Mouse (Mus musculus): ENCODE measurements around the gene Defb6. TPM values are rescaled to one million over a fixed set of nuclear protein-coding genes. Genes with fewer than 3 reads are reported as not detected.

Defb6 gene
- polyA plus RNA-seq (2014; fragmentation: Illumina TruSeq; extraction: RNeasy Lipid Tissue Mini Kit (QIAGEN cat#74804); ENCODE audit: low read depth, low replicate concordance), result not detected

DNA sequence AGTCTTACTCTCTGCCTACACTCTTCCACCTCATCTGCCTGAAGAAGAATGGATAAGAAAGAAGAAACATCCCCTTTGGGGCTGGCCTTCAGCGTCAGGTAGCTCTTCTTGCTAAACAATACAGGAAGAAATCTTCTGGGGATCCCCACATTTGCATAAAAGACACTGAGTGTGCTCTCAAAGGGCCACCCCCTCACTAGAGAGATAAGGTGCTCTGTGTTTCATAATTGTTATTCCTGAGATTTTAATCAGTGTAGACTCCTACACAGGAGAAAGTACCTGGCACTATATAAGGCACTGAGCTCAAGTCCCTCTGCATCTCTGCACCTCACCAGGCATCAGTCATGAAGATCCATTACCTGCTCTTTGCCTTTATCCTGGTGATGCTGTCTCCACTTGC is at the start of gene Defb6:
Gene Defb6 (plus strand): TSS at position 318 of the 400 bp plus-strand sequence.

DNA sequence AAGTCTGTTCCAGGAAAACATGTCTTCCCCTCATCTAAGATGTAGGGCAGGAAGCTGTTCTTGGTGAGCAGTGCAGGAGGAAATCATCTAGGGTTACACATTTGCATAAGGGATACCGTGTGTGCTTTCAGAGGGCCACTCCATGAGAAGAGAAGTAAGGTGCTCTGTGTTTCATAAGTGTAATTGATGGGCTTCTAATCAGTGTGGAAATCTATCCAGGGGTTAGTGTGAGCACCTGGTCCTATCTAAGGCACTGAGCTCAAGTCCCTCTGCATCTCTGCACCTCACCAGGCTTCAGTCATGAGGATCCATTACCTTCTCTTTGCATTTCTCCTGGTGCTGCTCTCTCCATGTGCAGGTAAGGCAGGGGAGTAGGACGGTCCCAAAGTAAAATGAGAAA is 14.3 kb downstream of the Defb6 start, which contains the start of gene Defb46:
Gene Defb46 (plus strand): TSS at position 301 of the 400 bp plus-strand sequence.

DNA sequence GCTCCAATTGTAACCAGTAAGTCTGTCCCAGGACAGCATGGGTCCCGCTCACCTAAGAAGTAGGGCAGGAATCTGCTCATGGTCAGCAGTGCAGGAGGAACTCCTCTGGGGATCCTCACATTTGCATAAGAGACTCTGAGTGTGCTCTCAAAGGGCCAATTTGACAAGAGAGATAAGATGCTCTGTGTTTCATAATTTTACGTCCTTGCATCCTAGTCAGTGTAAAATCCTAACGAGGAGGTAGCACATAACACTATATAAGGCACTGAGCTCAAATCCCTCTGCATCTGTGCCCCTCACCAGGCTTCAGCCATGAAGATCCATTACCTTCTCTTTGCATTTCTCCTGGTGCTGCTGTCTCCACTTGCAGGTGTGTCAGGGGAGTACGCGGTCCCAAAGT is 22.0 kb downstream of the Defb6 start, which contains the start of gene Defb5:
Gene Defb5 (plus strand): TSS at position 301 of the 400 bp plus-strand sequence.

Other genes with a start within 250 kb of the Defb6 start
- gene Defb40, start 247.2 kb upstream of the Defb6 start, polyA plus RNA-seq (2014; fragmentation: Illumina TruSeq; extraction: RNeasy Lipid Tissue Mini Kit (QIAGEN cat#74804); ENCODE audit: low read depth, low replicate concordance), result not detected
- gene Defb37, start 234.4 kb upstream of the Defb6 start, polyA plus RNA-seq (2014; fragmentation: Illumina TruSeq; extraction: RNeasy Lipid Tissue Mini Kit (QIAGEN cat#74804); ENCODE audit: low read depth, low replicate concordance), result not detected
- not detected for gene Defb38, start 198.9 kb upstream of the Defb6 start, polyA plus RNA-seq (2014; fragmentation: Illumina TruSeq; extraction: RNeasy Lipid Tissue Mini Kit (QIAGEN cat#74804); ENCODE audit: low read depth, low replicate concordance)
- not detected for gene Defb39, start 160.7 kb upstream of the Defb6 start, polyA plus RNA-seq (2014; fragmentation: Illumina TruSeq; extraction: RNeasy Lipid Tissue Mini Kit (QIAGEN cat#74804); ENCODE audit: low read depth, low replicate concordance)
- not detected for gene Defb12, start 110.6 kb upstream of the Defb6 start, polyA plus RNA-seq (2014; fragmentation: Illumina TruSeq; extraction: RNeasy Lipid Tissue Mini Kit (QIAGEN cat#74804); ENCODE audit: low read depth, low replicate concordance)
- not detected for gene Defb34, start 101.7 kb upstream of the Defb6 start, polyA plus RNA-seq (2014; fragmentation: Illumina TruSeq; extraction: RNeasy Lipid Tissue Mini Kit (QIAGEN cat#74804); ENCODE audit: low read depth, low replicate concordance)
- gene Gm45826, start 84.7 kb upstream of the Defb6 start, polyA plus RNA-seq (2014; fragmentation: Illumina TruSeq; extraction: RNeasy Lipid Tissue Mini Kit (QIAGEN cat#74804); ENCODE audit: low read depth, low replicate concordance), result not detected
- not detected for gene Defb14, start 31.1 kb upstream of the Defb6 start, polyA plus RNA-seq (2014; fragmentation: Illumina TruSeq; extraction: RNeasy Lipid Tissue Mini Kit (QIAGEN cat#74804); ENCODE audit: low read depth, low replicate concordance)
- gene Defb4, start 26.8 kb upstream of the Defb6 start, polyA plus RNA-seq (2014; fragmentation: Illumina TruSeq; extraction: RNeasy Lipid Tissue Mini Kit (QIAGEN cat#74804); ENCODE audit: low read depth, low replicate concordance), result not detected
- not detected for gene Defb46, start 14.4 kb downstream of the Defb6 start, polyA plus RNA-seq (2014; fragmentation: Illumina TruSeq; extraction: RNeasy Lipid Tissue Mini Kit (QIAGEN cat#74804); ENCODE audit: low read depth, low replicate concordance)
- gene Defb5, start 22.1 kb downstream of the Defb6 start, polyA plus RNA-seq (2014; fragmentation: Illumina TruSeq; extraction: RNeasy Lipid Tissue Mini Kit (QIAGEN cat#74804); ENCODE audit: low read depth, low replicate concordance), result not detected
- gene Defb3, start 67.9 kb downstream of the Defb6 start, polyA plus RNA-seq (2014; fragmentation: Illumina TruSeq; extraction: RNeasy Lipid Tissue Mini Kit (QIAGEN cat#74804); ENCODE audit: low read depth, low replicate concordance), result not detected
- not detected for gene Defb8, start 222.1 kb downstream of the Defb6 start, polyA plus RNA-seq (2014; fragmentation: Illumina TruSeq; extraction: RNeasy Lipid Tissue Mini Kit (QIAGEN cat#74804); ENCODE audit: low read depth, low replicate concordance)